Mouse (Mus musculus) heart, postnatal 0 days (tissue): ENCODE measurements around the gene Atrnl1. TPM values are rescaled to one million over a fixed set of nuclear protein-coding genes. Genes with fewer than 3 reads are reported as not detected.

ENCODE experiments used
- ATAC-seq: fragments of 200-750 bp; cut with Nextera tagmentation; 2 replicates; pipeline ENCODE4 v1.8.0; 2017; ENCODE audit warnings: low read depth, moderate number of reproducible peaks, moderate library complexity; ENCODE audit not compliant: insufficient read depth
- DNase-seq: peaks from one replicate; pipeline ENCODE4 v3.0.0-alpha.2; 2016; ENCODE audit warnings: low spot score
- H3K27ac ChIP-seq: fragments of 300-500 bp; sonication (generic); 2 replicates; pipeline ENCODE4 v1.5.1; 2014; ENCODE audit warnings: low read depth, mild to moderate bottlenecking
- H3K27me3 ChIP-seq: fragments of 300-500 bp; sonication (generic); 2 replicates; pipeline ENCODE4 v1.6.1; 2014; ENCODE audit warnings: low read length, mixed read lengths; ENCODE audit not compliant: control insufficient read depth, insufficient read depth
- H3K36me3 ChIP-seq: fragments of 300-500 bp; sonication (generic); replicated peaks from 2 replicates; pipeline ENCODE4 v1.6.1; 2014; ENCODE audit warnings: low read length, mixed read lengths; ENCODE audit not compliant: control insufficient read depth, insufficient read depth
- H3K4me1 ChIP-seq: fragments of 300-500 bp; sonication (generic); 2 replicates; pipeline ENCODE4 v1.6.1; 2014; ENCODE audit warnings: antibody characterized with exemption; ENCODE audit not compliant: control insufficient read depth, insufficient read depth
- H3K4me2 ChIP-seq: fragments of 300-500 bp; sonication (generic); 2 replicates; pipeline ENCODE4 v1.6.1; 2014; ENCODE audit warnings: low read depth, mild to moderate bottlenecking, low read length, moderate library complexity
- H3K4me3 ChIP-seq: fragments of 300-500 bp; sonication (generic); 2 replicates; pipeline ENCODE4 v1.5.1; 2014; ENCODE audit warnings: low read depth, low read length
- H3K9ac ChIP-seq: fragments of 300-500 bp; sonication (generic); replicated peaks from 2 replicates; pipeline ENCODE4 v1.6.1; 2014; ENCODE audit warnings: low read depth, low read length, mixed read lengths
- H3K9me3 ChIP-seq: fragments of 300-500 bp; sonication (generic); replicated peaks from 2 replicates; pipeline ENCODE4 v1.6.1; 2016; ENCODE audit warnings: low read length; ENCODE audit not compliant: control insufficient read depth
- CTCF ChIP-seq: IDR thresholded peaks from 2 replicates; pipeline ENCODE4 v1.5.1; 2016; ENCODE audit warnings: antibody characterized with exemption, control low read depth, low read depth
- EP300 ChIP-seq: IDR thresholded peaks from 2 replicates; pipeline ENCODE4 v1.6.1; 2016; ENCODE audit warnings: antibody characterized with exemption, low read depth
- WGBS: fragments of 180-500 bp; shearing (Covaris S2); extraction: QIAGEN DNeasy Blood & Tissue Kit; methylation state at CpG from one replicate; pipeline ENCODE4 v1.1.7; 2014; 5-methylcytosine and 5-hydroxymethylcytosine counted together
- polyA plus RNA-seq: library from polyadenylated mRNA; unstranded; fragments of >200 nt; fragmentation: Nextera tagmentation; extraction: Ambion mirVana; gene quantifications from 2 replicates; pipeline ENCODE4 v1.2.1, GENCODE M21; 2015
- total RNA-seq: library from RNA; depleted of rRNA; stranded (reverse); fragments of >200 nt; gene quantifications from 2 replicates; pipeline ENCODE4 v1.2.3, GENCODE M21; 2014; ENCODE audit warnings: low replicate concordance

Gene Atrnl1
- total and polyA plus RNA-seq, 2 experiments from 2014 or later = 1.7 to 16.9 TPM

DNA sequence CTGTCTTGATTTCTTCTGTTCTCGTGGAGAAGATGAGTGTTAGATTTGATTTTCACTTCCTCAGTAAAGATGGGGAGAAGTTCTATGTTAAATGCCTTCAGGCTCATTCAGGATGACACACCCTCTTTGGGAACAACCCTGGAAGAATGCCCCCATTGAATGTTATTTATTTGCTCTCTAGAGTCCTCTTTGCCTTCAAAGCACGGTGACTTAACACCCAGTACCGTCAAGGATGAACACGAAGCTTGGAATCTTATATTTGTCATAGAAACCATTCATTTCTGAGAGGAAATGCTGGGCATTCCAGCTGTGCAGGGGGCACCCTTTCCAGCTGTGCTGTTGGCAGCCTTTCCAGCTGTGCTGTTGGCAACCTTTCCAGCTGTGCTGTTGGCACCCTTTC is 212.6 kb downstream of the Atrnl1 start:
- no peaks in the 10 kb centered on the region for H3K36me3 ChIP-seq
- WGBS = 88% methylated on average over 4 of the region's 4 CpGs
- H3K4me1 ChIP-seq = no peaks in the 10 kb centered on the region
- H3K9ac ChIP-seq = no peak overlapping the region
- ATAC-seq (no peak), DNase-seq (no peak)
- H3K9me3 ChIP-seq = no peaks in the 10 kb centered on the region
- H3K27ac ChIP-seq = no peak overlapping the region
- no peak overlapping the region for H3K4me3 ChIP-seq
- no peak overlapping the region for H3K4me2 ChIP-seq
- no peaks in the 10 kb centered on the region for H3K27me3 ChIP-seq
- TF ChIP-seq CTCF = no peak
- no peak for TF ChIP-seq EP300

- no peak overlapping the region for H3K4me3 ChIP-seq
- H3K9me3 ChIP-seq = no peaks in the 10 kb centered on the region
- H3K27me3 ChIP-seq = no peaks in the 10 kb centered on the region
- no peaks in the 10 kb centered on the region for H3K4me1 ChIP-seq
- DNase-seq = no peak
- no peaks in the 10 kb centered on the region for H3K36me3 ChIP-seq
- H3K9ac ChIP-seq = no peak overlapping the region
- TF ChIP-seq EP300 = no peak
- TF ChIP-seq CTCF = no peak
- ATAC-seq = no peak
- no peak overlapping the region for H3K27ac ChIP-seq
- H3K4me2 ChIP-seq = no peak overlapping the region
- 79% methylated on average over 13 of the region's 13 CpGs for WGBS
Observed at GRCm38 (mm10) chr19:57825271-57826207, 214.7 kb downstream of the Atrnl1 start.

DNA sequence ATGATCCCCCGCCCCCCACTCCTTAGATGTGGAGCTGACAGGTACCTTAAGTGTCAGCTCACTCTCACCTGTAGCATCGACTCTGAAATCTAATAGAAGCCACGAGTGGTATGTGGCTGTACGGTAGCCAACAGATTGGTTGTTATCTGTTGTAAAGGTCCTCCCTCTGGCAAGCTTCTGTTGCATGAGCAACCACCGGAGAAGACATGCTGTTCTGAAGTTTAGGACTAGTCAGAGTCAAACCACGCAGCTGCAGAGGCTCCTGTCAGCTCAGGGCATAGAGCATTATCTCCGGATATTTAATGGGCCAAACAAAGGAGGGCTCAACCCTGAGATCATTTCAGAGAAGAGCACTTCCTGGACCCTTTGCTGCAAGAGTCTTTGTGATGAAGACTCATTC is 222.2 kb downstream of the Atrnl1 start:
- H3K4me1 ChIP-seq = no peaks in the 10 kb centered on the region
- no peaks in the 10 kb centered on the region for H3K9me3 ChIP-seq
- no peak overlapping the region for H3K9ac ChIP-seq
- DNase-seq = no peak
- H3K36me3 ChIP-seq = no peaks in the 10 kb centered on the region
- no peak for TF ChIP-seq EP300
- TF ChIP-seq CTCF = no peak
- no peak overlapping the region for H3K4me3 ChIP-seq
- WGBS = 54% methylated on average over 7 of the region's 7 CpGs
- H3K27ac ChIP-seq = no peak overlapping the region
- ATAC-seq = no peak
- H3K27me3 ChIP-seq = no peaks in the 10 kb centered on the region
- no peak overlapping the region for H3K4me2 ChIP-seq

- TF ChIP-seq EP300 = no peak
- no peak for TF ChIP-seq CTCF
- Histone ChIP-seq H3K4me1 (no peaks in the 10 kb centered on the region), H3K36me3 (no peaks in the 10 kb centered on the region), H3K9ac (no peak overlapping the region), H3K27me3 (no peaks in the 10 kb centered on the region), H3K9me3 (peaks cover under 1% of the 10 kb centered on the region; the same call in 1 of the 2 replicates), H3K27ac (no peak overlapping the region), H3K4me3 (no peak overlapping the region), H3K4me2 (no peak overlapping the region)
- 79% methylated on average over 6 of the region's 6 CpGs for WGBS
- ATAC-seq (no peak), DNase-seq (no peak)
Observed at GRCm38 (mm10) chr19:57837882-57838281, 227.0 kb downstream of the Atrnl1 start.

GRCm38 (mm10) chr19:57838546-57838945 is 227.7 kb downstream of the Atrnl1 start:
- TF ChIP-seq EP300 (no peak), CTCF (no peak)
- DNase-seq (no peak), ATAC-seq (no peak)
- Histone ChIP-seq H3K4me3 (no peak overlapping the region), H3K9me3 (peaks cover 7% of the 10 kb centered on the region; the same call in 1 of the 2 replicates), H3K4me1 (no peaks in the 10 kb centered on the region), H3K9ac (no peak overlapping the region), H3K27me3 (no peaks in the 10 kb centered on the region), H3K27ac (no peak overlapping the region), H3K36me3 (no peaks in the 10 kb centered on the region), H3K4me2 (no peak overlapping the region)
- WGBS = 63% methylated on average over 9 of the region's 9 CpGs

DNA sequence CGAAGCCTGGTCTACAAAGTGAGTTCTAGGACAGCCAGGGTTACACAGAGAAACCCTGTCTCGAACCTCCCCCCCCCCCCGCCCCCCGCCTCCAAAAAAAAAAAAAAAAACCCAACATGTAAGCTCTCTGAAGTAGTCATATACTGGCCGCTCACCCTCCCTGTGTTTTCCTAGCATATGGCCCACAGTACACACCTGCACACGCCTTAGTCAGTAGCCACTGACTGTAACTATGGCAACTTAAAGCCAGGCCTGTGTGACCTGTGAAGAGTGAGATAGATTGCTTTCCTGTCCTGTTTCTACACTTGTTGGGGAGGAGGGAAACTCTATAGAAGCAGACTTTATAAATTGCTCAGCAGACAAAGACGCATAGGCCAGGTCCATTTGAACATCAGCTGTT is 239.1 kb downstream of the Atrnl1 start:
- no peak for ATAC-seq
- WGBS = 86% methylated on average over 4 of the region's 7 CpGs
- TF ChIP-seq EP300 (no peak), CTCF (no peak)

More for the DNA sequence above, 239.1 kb downstream of the Atrnl1 start:
- Histone ChIP-seq H3K9me3 (0 out of 2 replicates have a peak, but pooled peaks cover 6% of the 10 kb centered on the region), H3K9ac (no peak overlapping the region), H3K4me1 (no peaks in the 10 kb centered on the region), H3K4me3 (no peak overlapping the region), H3K36me3 (no peaks in the 10 kb centered on the region), H3K27me3 (no peaks in the 10 kb centered on the region), H3K27ac (no peak overlapping the region), H3K4me2 (no peak overlapping the region)
- DNase-seq = no peak
